Mouse (Mus musculus) liver, embryonic 14.5 days (tissue): ENCODE results near the gene Ephb4.

Experiments used
- CTCF ChIP-seq: IDR thresholded peaks from 2 replicates; pipeline ENCODE4 v1.5.1; 2016; ENCODE audit warnings: antibody characterized with exemption, low read depth, control low read depth
- EP300 ChIP-seq: IDR thresholded peaks from 2 replicates; pipeline ENCODE4 v1.6.1; 2016; ENCODE audit warnings: antibody characterized with exemption, low read depth

DNA sequence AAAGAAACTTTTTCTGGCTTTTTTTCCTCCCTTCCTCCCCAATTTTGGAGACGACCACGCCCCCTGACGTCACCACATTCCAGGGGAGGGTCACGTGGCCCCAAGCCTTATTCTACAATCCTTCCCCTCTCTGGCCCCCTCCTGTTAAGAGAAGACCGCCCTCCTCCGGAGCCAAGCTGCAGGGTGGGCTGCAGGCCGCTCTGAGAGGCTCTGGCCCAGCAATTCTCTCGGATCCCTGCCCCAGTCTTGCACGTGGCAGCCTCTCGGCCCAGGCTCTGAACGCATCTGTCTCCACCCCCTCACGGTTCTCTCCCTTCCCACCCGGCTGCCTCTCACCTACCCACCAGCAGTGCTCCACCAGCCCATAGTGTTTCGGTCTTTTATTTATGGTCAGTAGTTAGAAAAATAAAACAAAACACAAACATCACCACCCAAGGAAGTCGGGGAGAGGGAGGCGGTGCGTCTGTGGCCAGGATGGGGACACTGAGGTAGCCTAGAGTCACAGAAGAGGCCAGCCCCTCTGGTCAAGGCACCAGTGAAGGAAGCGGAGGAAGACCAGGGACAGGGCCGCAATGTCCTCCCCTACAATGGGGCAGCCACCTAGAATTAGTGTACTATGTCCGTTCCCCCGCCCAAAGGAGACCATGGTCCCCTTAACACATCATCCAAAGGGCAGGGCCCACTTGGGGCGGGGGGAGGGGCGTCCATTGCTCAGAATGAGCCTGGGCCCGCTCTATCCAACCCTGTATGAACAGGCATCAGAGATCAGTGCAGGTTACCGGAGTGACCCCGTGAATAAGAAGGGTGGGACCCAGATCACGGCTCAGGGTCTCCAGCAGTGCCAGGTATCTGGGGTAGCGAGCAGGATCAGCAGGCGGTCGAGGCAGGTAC lies 35.5 kb upstream of the Ephb4 start, which contains the start of gene Trip6:
- 0 out of 2 replicates have a peak, but pooled peaks have one; percentile 12 for TF ChIP-seq CTCF
- TF ChIP-seq EP300, result no peak
